Mouse (Mus musculus): ENCODE measurements around the gene Ntn1.

Ntn1 gene

GRCm38 (mm10) chr11:68205572-68206229, 194.9 kb downstream of the Ntn1 start:
- no peak for DNase-seq

- DNase-seq, result no peak
Measured at GRCm38 (mm10) chr11:68204407-68204806, 196.2 kb downstream of the Ntn1 start.

- DNase-seq, result no peak
Measured at GRCm38 (mm10) chr11:68203658-68204315, 196.8 kb downstream of the Ntn1 start.

- no peak for DNase-seq
Measured at GRCm38 (mm10) chr11:68202561-68202960, 198.1 kb downstream of the Ntn1 start.

GRCm38 (mm10) chr11:68201811-68202459, 198.7 kb downstream of the Ntn1 start:
- DNase-seq, result no peak

GRCm38 (mm10) chr11:68201063-68201462, 199.6 kb downstream of the Ntn1 start:
- no peak for DNase-seq

GRCm38 (mm10) chr11:68200500-68200899, 200.1 kb downstream of the Ntn1 start:
- DNase-seq, result no peak

GRCm38 (mm10) chr11:68199801-68200423, 200.7 kb downstream of the Ntn1 start:
- DNase-seq, result peak; percentile 33 to 36

GRCm38 (mm10) chr11:68199103-68199502, 201.5 kb downstream of the Ntn1 start:
- no peak for DNase-seq

- DNase-seq, result no peak
Measured at GRCm38 (mm10) chr11:68198696-68199095, 201.9 kb downstream of the Ntn1 start.

GRCm38 (mm10) chr11:68197471-68197870, 203.2 kb downstream of the Ntn1 start:
- DNase-seq, result no peak

- no peak for DNase-seq
Measured at GRCm38 (mm10) chr11:68196566-68196965, 204.1 kb downstream of the Ntn1 start.

- no peak for DNase-seq
Measured at GRCm38 (mm10) chr11:68195693-68196176, 204.9 kb downstream of the Ntn1 start.

GRCm38 (mm10) chr11:68195168-68195567, 205.5 kb downstream of the Ntn1 start:
- no peak for DNase-seq

- DNase-seq, result no peak
Measured at GRCm38 (mm10) chr11:68190849-68191248, 209.8 kb downstream of the Ntn1 start.

GRCm38 (mm10) chr11:68188695-68189201, 211.9 kb downstream of the Ntn1 start:
- DNase-seq, result no peak

- no peak for DNase-seq
Measured at GRCm38 (mm10) chr11:68187242-68187641, 213.4 kb downstream of the Ntn1 start.

GRCm38 (mm10) chr11:68185647-68186046, 215.0 kb downstream of the Ntn1 start:
- DNase-seq, result no peak

GRCm38 (mm10) chr11:68177415-68177814, 223.2 kb downstream of the Ntn1 start:
- no peak for DNase-seq

- DNase-seq, result no peak
Measured at GRCm38 (mm10) chr11:68176550-68176949, 224.1 kb downstream of the Ntn1 start.

GRCm38 (mm10) chr11:68172648-68173045, 228.0 kb downstream of the Ntn1 start:
- DNase-seq, result peak in 1 of 2 experiments; percentile 14

GRCm38 (mm10) chr11:68171973-68172647, 228.5 kb downstream of the Ntn1 start:
- peak; percentile 7 to 19 for DNase-seq

GRCm38 (mm10) chr11:68168427-68168826, 232.2 kb downstream of the Ntn1 start:
- DNase-seq, result no peak

Data from kidney, adult 8-10 months (tissue).